Mouse (Mus musculus) cerebellum, adult 2 months (tissue): ENCODE results near the gene Emp3.

Experiments
- CTCF ChIP-seq: fragments of 200-500 bp; IDR thresholded peaks from 2 replicates; pipeline ENCODE4 v1.5.1; 2011; ENCODE audit warnings: low read depth, mild to moderate bottlenecking, control low read depth, low read length, moderate library complexity, borderline replicate concordance; ENCODE audit not compliant: insufficient read depth
- POLR2A ChIP-seq: fragments of 200-500 bp; IDR thresholded peaks from 2 replicates; pipeline ENCODE4 v1.6.1; 2011; ENCODE audit warnings: low read length, control low read depth, borderline replicate concordance; ENCODE audit not compliant: insufficient read depth

- TF ChIP-seq CTCF (no peak), POLR2A (no peak)
Observed at GRCm38 (mm10) chr7:45908384-45908783, 12.8 kb downstream of the Emp3 start.
